Mouse (Mus musculus): Measurements from ENCODE around the gene Lrfn4. TPM values are rescaled to one million over a fixed set of nuclear protein-coding genes. Genes with fewer than 3 reads are reported as not detected.

Lrfn4 gene
- polyA plus RNA-seq (2015; fragmentation: Nextera tagmentation; extraction: Ambion mirVana), result 4.6 and 4.8 TPM in 2 replicates

DNA sequence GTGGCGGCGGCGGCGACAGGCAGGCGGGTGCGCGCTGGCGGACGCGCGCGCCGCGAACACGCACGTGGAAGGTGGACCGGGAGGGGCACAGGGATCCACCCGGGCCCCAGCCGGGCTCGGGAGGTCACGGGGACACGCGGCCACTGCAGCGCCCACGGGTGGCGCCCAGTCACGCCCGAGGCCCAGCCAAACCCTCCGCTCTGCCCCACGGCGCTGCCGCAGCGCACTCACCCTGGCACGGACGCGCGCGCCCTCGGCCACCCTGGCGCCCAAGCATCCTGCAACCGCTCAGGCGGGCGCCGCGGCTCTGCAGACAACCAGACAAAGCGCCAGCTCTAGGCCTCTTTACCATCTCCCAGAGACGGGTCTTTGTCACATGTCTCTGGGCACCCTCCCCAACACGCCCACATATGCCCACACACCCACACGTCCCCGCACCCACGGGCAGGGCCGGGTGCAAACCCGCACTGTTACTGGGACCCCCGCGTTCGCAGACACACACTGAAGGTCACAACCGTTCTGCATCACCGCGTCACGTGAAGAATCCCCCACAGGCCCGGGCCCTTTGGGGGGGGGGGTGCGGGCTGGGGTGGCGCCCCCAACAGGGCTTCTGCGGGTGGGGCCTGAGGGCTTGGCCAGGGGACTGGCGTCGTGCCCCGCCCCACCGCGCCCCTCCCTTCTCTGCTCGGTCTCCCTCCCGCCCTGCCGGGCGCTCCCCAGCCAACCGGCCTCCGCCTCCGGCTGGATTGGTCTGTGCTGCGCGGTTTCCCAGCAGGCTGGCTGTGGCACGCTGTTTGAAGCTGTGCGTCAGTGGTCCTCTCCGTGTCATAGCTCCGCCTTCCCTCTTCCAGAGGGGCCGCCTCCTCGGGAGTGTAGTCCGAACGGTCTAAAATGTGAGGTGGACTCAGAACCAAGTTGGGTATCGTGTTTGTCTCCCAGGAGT is at the start of gene Lrfn4:
Gene Lrfn4 (minus strand): TSS at position 517 of the 943 bp plus-strand sequence.
- under 1% methylated on average over 58 of the region's 87 CpGs for WGBS

DNA sequence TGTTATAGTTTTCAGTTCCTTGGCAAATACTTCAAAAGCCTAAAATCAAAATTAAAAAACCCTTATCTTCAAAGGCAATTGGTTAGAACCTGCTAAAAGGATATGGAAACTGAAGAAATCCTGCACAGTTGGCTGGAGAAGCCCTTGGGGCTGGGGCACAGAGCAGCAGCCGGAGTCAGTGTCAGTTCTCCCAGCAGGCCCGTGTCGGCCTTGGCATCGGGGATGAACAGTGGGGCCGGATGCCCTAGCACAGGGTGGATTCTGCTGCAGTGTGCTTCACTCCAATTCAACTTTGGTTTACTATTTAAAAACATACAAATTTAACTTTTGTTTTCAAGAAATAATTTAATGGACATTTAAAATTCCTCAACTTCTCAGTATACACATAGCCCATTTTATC is 42.7 kb upstream of the Lrfn4 start:
- Histone ChIP-seq H3K4me2 (replicated peaks; ENCODE audit: low read depth) (no peak overlapping the region), H3K27me3 (replicated peaks; ENCODE audit: control insufficient read depth, insufficient read depth, low read length) (peaks cover 6% of the 10 kb centered on the region; the same call in 1 of the 2 replicates), H3K9me3 (ENCODE audit: control insufficient read depth) (no peaks in the 10 kb centered on the region), H3K4me1 (replicated peaks; ENCODE audit: control insufficient read depth, insufficient read depth, low read length) (no peaks in the 10 kb centered on the region), H3K36me3 (ENCODE audit: control insufficient read depth, insufficient read depth) (no peaks in the 10 kb centered on the region), H3K9ac (ENCODE audit: low read depth, low read length) (no peak overlapping the region), H3K4me3 (ENCODE audit: low read depth, low read length) (no peak overlapping the region), H3K27ac (ENCODE audit: low read depth, low read length) (no peak overlapping the region)
- no peak for ATAC-seq
- whole genome bisulfite sequencing, result 89% methylated on average over 5 of the region's 5 CpGs
- no peak for TF ChIP-seq CTCF (IDR thresholded peaks at IDR 0.05; ENCODE audit: low read depth)

More for the DNA sequence above, at the start of gene Lrfn4:
- H3K9me3 ChIP-seq (ENCODE audit: control insufficient read depth), result no peaks in the 10 kb centered on the region
- H3K4me2 ChIP-seq (replicated peaks; ENCODE audit: low read depth), result peak within 1 kb of the TSS; percentile 98
- ATAC-seq, result peak; percentile 80
- TF ChIP-seq CTCF (IDR thresholded peaks at IDR 0.05; ENCODE audit: low read depth), result peak; percentile 33; the same call in 1 of the 2 replicates
- H3K36me3 ChIP-seq (ENCODE audit: control insufficient read depth, insufficient read depth), result peaks cover 25% of the 10 kb centered on the region; the same call in 1 of the 2 replicates
- H3K27ac ChIP-seq (ENCODE audit: low read depth, low read length), result peak within 1 kb of the TSS; percentile 75
- no peaks in the 10 kb centered on the region for H3K27me3 ChIP-seq (replicated peaks; ENCODE audit: control insufficient read depth, insufficient read depth, low read length)
- H3K9ac ChIP-seq (ENCODE audit: low read depth, low read length), result peak within 1 kb of the TSS; percentile 69
- H3K4me3 ChIP-seq (ENCODE audit: low read depth, low read length), result peak within 1 kb of the TSS; percentile 79
- H3K4me1 ChIP-seq (replicated peaks; ENCODE audit: control insufficient read depth, insufficient read depth, low read length), result no peaks in the 10 kb centered on the region; the same call in 1 of the 2 replicates

DNA sequence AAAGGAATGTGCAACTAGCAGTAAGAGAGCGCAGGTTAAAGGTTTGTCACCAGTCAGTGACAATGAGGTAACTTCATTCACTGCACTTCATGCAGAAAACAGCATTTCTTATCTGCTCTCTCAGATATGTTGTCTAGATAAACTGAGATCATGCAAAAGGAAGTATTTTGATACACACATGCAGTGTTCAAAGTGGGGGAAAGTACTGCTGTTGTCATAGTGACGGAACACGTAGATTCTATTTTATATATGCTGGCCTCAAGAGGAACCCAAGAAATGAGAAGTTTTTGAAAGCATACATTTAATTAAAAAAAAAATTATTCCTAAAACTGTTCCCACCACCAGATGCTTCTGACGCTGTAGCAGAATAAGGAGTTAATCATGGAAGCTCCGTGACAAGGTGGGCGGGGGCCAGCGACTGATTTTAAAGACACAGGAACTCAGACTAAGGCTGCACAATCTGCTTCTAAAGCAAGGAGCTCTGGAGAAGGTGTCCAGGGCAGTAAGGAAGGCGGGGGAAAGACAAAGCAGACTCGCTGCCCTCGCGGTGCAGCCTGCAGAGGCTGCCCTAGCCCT is 31.5 kb upstream of the Lrfn4 start:
- Histone ChIP-seq H3K9ac (ENCODE audit: low read depth, low read length) (no peak overlapping the region), H3K4me1 (replicated peaks; ENCODE audit: control insufficient read depth, insufficient read depth, low read length) (no peaks in the 10 kb centered on the region), H3K36me3 (ENCODE audit: control insufficient read depth, insufficient read depth) (no peaks in the 10 kb centered on the region), H3K27me3 (replicated peaks; ENCODE audit: control insufficient read depth, insufficient read depth, low read length) (no peaks in the 10 kb centered on the region), H3K9me3 (ENCODE audit: control insufficient read depth) (no peaks in the 10 kb centered on the region), H3K4me2 (replicated peaks; ENCODE audit: low read depth) (no peak overlapping the region), H3K4me3 (ENCODE audit: low read depth, low read length) (no peak overlapping the region), H3K27ac (ENCODE audit: low read depth, low read length) (no peak overlapping the region)
- TF ChIP-seq CTCF (IDR thresholded peaks at IDR 0.05; ENCODE audit: low read depth), result no peak
- no peak for ATAC-seq
- WGBS, result 73% methylated on average over 11 of the region's 11 CpGs

DNA sequence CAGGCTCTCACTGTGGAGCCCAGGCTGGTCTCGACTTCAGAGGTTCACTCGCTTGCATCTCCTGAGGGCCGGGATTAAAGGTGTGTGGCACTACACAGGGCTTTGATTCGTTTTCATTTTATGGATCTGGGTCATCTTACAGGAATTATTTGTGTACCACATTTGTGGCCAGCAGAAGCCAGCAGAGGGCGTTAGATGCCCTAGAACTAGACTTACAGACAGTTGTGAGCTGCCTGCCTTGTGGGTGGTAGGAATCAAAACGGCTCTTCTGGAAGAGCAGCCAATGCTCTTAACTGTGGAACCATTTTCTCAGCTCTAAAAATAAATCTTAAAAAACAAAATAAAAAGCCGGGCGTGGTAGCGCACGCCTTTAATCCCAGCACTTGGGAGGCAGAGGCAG is 28.8 kb upstream of the Lrfn4 start:
- 44% methylated on average over 10 of the region's 10 CpGs for WGBS
- peak; percentile 59 for TF ChIP-seq CTCF (IDR thresholded peaks at IDR 0.05; ENCODE audit: low read depth)
- ATAC-seq, result no peak

DNA sequence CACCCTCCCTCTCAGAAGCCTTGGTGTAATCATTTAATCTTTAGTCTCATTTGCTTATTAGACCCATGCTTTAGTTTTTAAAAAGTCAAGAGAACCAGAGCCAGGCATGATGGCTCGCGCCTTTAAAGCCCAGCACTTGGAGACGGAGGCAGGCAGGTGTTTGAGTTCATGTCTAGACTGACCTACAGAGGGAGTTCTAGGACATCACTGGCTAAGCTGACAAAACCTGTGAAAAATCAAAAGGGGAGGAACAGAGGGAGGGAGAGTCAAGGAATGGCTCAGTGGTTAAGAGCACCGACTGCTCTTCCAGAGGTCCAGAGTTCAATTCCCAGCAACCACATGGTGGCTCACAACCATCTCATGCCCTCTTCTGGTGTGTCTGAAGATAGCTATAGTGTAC is 20.5 kb upstream of the Lrfn4 start:
- H3K27ac ChIP-seq (ENCODE audit: low read depth, low read length), result no peak overlapping the region
- ATAC-seq, result no peak

More for the DNA sequence above, 28.8 kb upstream of the Lrfn4 start:
- no peaks in the 10 kb centered on the region for H3K4me1 ChIP-seq (replicated peaks; ENCODE audit: control insufficient read depth, insufficient read depth, low read length)
- H3K36me3 ChIP-seq (ENCODE audit: control insufficient read depth, insufficient read depth), result no peaks in the 10 kb centered on the region
- H3K27ac ChIP-seq (ENCODE audit: low read depth, low read length), result no peak overlapping the region
- H3K27me3 ChIP-seq (replicated peaks; ENCODE audit: control insufficient read depth, insufficient read depth, low read length), result no peaks in the 10 kb centered on the region
- H3K9me3 ChIP-seq (ENCODE audit: control insufficient read depth), result no peaks in the 10 kb centered on the region
- no peak overlapping the region for H3K4me2 ChIP-seq (replicated peaks; ENCODE audit: low read depth)
- no peak overlapping the region for H3K9ac ChIP-seq (ENCODE audit: low read depth, low read length)
- no peak overlapping the region for H3K4me3 ChIP-seq (ENCODE audit: low read depth, low read length)

DNA sequence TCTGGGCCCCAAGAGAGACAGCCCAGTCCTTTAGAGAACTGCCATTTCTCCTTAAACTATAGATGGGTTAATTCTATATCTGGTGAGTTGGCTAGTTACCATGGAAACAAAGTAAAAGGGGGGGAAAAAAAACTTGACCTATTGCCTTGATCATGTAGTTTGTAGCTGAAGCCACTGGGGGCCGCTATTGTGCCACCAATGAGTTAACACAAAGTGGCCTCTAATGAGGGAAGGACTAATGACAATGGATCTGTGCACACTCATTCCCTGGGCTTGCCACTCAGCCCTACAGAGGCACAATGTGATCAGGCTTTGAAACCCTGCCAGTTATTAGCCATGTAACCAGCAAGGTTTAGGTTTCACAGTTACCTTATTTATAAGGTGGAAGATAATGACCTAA is 13.4 kb upstream of the Lrfn4 start:
- Histone ChIP-seq H3K4me2 (replicated peaks; ENCODE audit: low read depth) (no peak overlapping the region), H3K4me3 (ENCODE audit: low read depth, low read length) (no peak overlapping the region), H3K4me1 (replicated peaks; ENCODE audit: control insufficient read depth, insufficient read depth, low read length) (no peaks in the 10 kb centered on the region), H3K9ac (ENCODE audit: low read depth, low read length) (no peak overlapping the region), H3K27ac (ENCODE audit: low read depth, low read length) (no peak overlapping the region), H3K9me3 (ENCODE audit: control insufficient read depth) (no peaks in the 10 kb centered on the region), H3K27me3 (replicated peaks; ENCODE audit: control insufficient read depth, insufficient read depth, low read length) (no peaks in the 10 kb centered on the region), H3K36me3 (ENCODE audit: control insufficient read depth, insufficient read depth) (no peaks in the 10 kb centered on the region)
- ATAC-seq, result no peak
- WGBS, result 0% methylated on average over 1 of the region's 1 CpGs
- peak; percentile 91 for TF ChIP-seq CTCF (IDR thresholded peaks at IDR 0.05; ENCODE audit: low read depth)

More for the DNA sequence above, 20.5 kb upstream of the Lrfn4 start:
- TF ChIP-seq CTCF (IDR thresholded peaks at IDR 0.05; ENCODE audit: low read depth), result peak; percentile 35
- no peak overlapping the region for H3K4me3 ChIP-seq (ENCODE audit: low read depth, low read length)
- H3K9ac ChIP-seq (ENCODE audit: low read depth, low read length), result no peak overlapping the region
- no peaks in the 10 kb centered on the region for H3K4me1 ChIP-seq (replicated peaks; ENCODE audit: control insufficient read depth, insufficient read depth, low read length)
- WGBS, result 67% methylated on average over 4 of the region's 4 CpGs
- no peaks in the 10 kb centered on the region for H3K9me3 ChIP-seq (ENCODE audit: control insufficient read depth)
- H3K27me3 ChIP-seq (replicated peaks; ENCODE audit: control insufficient read depth, insufficient read depth, low read length), result no peaks in the 10 kb centered on the region
- H3K4me2 ChIP-seq (replicated peaks; ENCODE audit: low read depth), result no peak overlapping the region
- no peaks in the 10 kb centered on the region for H3K36me3 ChIP-seq (ENCODE audit: control insufficient read depth, insufficient read depth)
